Mouse (Mus musculus) spleen, adult 2 months (tissue): ENCODE measurements around the gene Alpk3.

Experiments
- CTCF ChIP-seq: fragments of 200-500 bp; IDR thresholded peaks from 2 replicates; pipeline ENCODE4 v1.5.1; 2011; ENCODE audit warnings: mild to moderate bottlenecking, inconsistent platforms; ENCODE audit not compliant: insufficient read depth, insufficient read length, insufficient replicate concordance; ENCODE audit errors: extremely low read depth
- POLR2A ChIP-seq: fragments of 200-500 bp; IDR thresholded peaks from 2 replicates; pipeline ENCODE4 v1.6.1; 2011; ENCODE audit warnings: low read depth, low read length, inconsistent platforms

DNA sequence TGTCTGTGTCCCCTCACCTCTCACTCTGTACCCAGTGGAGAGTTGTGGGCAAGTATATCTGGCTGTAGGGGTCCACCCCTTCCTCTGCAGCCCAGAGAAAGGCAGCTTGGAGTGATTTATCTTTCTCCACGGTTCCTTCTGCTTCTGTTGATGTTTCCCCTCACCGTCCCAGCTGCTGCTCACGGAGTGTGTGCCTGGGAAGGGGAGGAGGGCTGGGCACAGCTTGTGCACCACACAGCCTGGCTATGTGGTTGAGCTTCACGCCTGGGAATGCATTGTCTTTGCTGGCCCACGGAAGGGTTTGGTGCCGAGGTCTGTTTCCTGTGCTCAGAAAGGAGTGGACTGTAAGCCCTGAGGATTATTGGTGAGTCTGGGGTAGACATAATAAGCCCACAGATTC lies 9.3 kb downstream of the Alpk3 start:
- TF ChIP-seq CTCF (no peak), POLR2A (no peak)
